Mouse (Mus musculus) frontal cortex, adult 2 months (tissue): ENCODE results near the gene Nusap1. TPM values are rescaled to one million over a fixed set of nuclear protein-coding genes. Genes with fewer than 3 reads are reported as not detected.
A peak's percentile ranks its signal among the peaks of the same experiment; 100 is the strongest.
"Not testable (repeated sequence)": the region's sequence is repeated elsewhere in the genome, so short reads cannot be mapped to it uniquely, and the experiment has no call there.

Experiments used
- DNase-seq, 2 experiments: peaks; one replicate each; pipeline ENCODE4 v3.0.0; 2022; ENCODE audit warnings: low spot score in 1 of 2; ENCODE audit errors: extremely low spot score in 1 of 2
- polyA plus RNA-seq: library from polyadenylated mRNA; depleted of rRNA; stranded (reverse); fragments of >200 nt; gene quantifications from 2 replicates; pipeline ENCODE4 v1.2.3, GENCODE M21; 2012; rRNA removed

Gene Nusap1
- polyA plus RNA-seq: 0.76 and 0.86 TPM in 2 replicates

DNA sequence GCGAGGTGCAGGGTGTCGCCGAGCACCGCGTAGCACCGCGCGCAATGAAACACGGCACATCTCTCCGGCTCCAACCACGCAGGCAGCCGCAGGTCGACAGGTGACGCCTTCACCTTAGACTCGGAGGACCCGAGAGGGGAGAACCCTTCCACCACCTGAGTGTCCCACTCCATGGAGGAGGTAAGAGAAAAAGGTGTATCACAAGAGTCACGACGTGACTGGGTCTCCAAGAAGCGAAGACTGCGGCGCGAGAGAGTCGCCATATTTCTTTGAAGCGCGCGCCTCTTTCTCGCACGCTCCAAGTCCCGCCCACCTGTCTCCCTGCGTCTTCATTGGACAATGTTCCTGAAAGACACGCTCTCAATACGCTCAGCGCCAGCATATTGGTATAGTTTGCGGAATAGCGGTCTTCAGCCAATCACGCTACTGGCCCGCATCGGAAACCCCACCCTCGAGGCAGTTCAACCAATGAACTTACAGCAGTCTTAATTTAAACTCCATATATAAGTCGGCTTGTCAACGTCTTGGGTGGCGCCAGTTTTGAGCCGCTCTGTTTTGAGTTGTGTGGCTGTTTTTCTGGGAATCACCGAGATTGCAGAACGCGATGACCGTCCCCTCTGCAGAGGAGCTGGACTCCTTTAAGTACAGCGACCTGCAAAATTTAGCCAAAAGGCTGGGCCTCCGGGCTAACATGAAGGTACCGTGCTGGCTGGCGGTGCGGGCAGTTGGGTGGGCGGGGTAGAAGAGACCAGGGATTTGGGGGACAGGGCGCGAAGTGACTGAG lies at the start of gene Nusap1, which contains the start of gene Oip5:
TSS of gene Nusap1 (plus strand) at position 100 of the 784 bp plus-strand sequence.
TSS of gene Oip5 (minus strand) at position 271 of the 784 bp plus-strand sequence.
- DNase-seq: peak; percentile 96

DNA sequence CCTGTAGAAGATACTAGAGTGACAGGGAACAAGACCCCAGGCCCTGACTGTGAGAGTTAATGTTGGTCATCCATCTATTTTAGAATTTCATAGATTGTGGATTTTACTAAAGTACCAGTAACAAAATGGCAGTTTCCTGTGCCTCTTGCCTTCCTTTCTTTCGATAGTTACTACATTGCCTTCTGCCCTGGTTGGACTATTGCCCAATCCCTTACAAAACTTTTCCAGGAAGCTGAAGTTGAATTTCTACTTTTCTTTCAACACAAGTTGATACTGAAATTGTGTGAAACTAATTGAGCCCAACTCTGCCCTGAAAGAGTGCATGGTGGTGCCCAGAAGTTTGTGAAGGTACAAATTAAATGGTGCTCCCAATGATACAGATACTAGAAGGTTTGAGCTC lies 45.6 kb upstream of the Nusap1 start:
- DNase-seq: no peak

DNA sequence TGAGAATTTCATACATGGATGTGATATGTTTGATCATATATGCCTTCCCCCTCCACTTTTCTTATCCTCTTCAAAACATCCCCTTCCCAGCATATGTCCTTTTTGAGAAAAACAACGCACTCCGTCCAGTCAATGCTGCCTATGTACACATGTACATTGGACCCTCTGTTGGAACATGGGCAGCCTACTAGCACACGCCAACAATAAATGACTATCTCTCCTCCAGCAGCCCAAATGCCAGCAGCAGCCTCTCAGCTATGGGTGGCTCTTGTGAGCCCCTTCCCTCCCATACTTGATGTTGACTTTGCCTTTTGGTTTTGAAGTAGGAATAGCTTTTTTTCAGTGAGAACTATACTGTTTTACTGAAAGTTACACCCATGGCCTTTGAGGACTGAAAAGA lies 36.5 kb upstream of the Nusap1 start:
- no peak for DNase-seq

DNA sequence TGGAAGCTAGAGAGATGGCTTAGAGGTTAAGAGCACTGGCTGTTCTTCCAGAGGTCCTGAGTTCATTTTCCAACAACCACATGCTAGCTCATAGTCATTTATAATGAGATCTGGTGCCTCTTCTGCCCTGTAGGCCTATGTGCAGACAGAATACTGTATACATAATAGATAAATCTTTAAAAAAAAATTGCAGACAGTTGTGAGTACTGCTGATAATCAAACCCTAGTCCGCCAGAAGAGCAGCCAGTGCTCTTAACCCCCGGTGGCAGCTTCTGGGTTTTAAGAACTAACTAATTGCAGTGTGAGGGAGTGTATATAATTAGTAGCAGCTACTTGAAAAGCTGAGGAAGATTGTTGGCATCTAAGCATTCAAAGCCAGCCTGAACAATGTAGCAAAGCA lies 34.7 kb upstream of the Nusap1 start:
- DNase-seq: no peak

DNA sequence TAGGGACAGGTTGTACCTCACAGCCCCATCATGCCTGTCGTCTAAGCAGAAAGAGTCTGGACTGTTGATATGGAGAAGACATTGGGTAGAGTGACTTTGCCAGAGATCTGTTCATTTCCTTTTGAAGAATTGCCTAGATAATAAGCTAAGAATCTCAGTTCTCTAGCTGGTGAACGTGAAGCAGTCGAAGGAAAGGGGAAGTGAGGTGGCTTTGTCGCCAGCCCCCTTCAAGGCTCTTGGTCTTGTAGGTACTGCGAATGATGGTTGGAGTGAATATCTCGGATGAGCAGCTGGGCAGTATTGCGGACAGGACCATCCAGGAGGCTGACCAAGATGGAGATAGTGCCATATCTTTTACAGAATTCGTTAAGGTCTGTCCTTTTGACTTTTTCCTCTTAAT lies 33.8 kb upstream of the Nusap1 start:
- DNase-seq: no peak

DNA sequence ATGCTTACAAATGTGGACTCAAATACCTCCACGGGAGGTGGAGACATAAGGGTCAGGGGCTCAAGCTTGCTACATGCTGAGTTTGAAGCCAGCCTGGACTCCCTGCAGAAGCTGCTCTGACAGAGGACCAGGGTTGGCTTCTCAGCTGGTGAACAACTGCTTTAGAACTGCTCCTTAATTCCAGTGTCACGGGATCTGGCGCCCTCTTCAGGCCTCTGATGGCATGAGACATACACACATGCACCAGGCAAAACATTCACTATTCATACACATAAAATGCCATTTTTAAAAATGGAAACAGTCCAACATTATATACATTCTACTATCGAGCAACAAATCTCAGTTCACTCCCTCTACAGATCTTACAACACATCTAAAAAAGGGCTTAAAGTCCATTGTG lies 30.7 kb upstream of the Nusap1 start:
- DNase-seq: peak in 1 of 2 experiments; percentile 45

DNA sequence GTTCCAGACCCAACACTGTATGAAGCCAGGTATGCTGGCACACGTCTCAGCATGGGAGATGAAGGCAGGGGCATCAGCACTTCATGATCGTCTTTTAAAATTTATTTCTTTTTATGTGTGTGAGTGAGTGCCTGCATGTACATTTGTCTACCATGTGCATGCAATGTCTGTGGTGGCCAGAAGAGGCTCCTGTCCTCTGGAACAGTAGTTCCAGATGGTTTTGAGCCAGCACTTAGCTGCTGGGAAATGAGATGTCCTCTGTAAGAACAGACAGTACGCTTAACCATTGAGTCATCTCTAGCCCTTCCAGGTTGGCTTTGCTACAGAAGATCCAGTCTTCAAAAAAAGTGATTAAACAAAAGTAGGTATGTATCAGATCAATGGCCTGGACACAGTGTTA lies 26.9 kb upstream of the Nusap1 start:
- DNase-seq: no peak

DNA sequence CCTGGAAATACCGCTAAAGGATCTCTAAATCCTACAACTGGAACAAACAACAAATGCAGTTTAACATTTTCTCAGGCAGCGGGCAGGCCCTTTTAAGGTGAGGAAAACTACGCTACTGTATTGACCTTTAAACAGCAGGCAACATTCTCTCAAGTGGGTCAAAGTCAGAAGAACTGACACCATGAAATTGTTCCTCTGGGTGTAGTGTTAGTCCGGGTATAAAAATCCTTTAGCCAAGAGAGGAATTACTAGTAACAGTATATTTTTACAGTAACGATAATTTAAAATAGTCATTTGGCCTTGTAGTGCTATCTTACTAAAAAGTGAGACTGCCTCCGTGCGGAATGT lies 24.4 kb upstream of the Nusap1 start:
- no peak for DNase-seq

DNA sequence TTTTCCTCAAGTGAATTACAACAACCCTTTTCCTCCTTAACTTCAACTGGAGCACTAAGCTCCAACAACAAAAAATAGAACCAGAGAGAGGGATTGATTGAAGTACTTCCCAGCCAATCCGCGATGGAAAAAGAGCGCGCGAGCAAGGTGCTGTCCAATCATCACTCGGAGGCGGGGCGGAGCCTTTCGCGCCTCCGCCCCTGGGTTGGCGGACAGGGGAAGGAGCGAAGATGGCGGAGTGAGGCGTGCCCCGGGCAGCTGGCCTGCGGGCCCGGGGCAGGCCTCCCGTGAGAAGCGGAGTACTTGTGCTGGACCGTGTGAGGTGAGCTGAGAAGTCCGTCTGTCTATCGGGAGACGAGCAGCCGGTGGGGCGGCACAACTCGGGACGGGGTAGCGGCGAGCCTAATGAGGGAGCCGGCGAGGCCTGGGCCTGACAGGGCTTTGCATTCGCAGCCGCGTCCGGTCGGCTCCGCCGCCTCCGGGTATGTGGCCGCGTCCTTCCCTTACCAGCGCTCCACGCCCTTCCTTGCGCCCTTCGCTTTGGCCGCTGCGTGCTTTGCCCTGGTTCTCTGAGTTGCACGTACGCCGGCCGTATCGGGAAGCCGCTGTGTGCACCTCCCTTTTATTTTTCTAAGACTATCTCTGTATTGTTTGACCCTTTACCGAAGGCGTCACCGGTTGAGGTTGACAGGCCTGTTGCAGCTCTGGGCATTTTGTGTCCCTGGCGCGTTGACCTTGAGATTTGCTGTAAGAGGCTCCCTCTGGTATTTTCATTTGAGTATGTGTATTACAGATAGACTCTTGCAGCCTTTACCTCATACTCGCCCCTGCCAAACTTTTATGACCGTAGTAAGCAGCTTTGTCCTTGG lies 23.8 kb upstream of the Nusap1 start:
- peak; percentile 95 to 99 for DNase-seq

DNA sequence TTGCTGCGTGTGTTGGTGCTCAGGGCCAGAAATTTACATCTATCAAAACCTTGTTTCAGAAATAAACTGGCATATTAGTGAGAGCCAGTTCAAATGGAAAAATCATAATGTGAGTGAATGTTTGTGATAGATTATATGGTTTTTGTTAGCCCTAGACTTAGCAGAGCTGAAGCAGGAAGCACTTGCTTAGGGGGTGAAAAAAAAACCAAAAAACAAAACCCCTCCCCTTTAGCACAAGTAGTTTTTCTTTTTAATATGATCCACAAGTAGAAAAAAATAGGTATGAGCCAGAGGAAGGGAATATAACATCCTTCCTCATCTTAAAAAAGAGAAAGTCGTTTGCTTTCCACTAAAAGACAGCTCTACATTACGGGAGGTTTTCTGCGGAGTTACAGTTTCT lies 22.8 kb upstream of the Nusap1 start:
- no peak for DNase-seq

DNA sequence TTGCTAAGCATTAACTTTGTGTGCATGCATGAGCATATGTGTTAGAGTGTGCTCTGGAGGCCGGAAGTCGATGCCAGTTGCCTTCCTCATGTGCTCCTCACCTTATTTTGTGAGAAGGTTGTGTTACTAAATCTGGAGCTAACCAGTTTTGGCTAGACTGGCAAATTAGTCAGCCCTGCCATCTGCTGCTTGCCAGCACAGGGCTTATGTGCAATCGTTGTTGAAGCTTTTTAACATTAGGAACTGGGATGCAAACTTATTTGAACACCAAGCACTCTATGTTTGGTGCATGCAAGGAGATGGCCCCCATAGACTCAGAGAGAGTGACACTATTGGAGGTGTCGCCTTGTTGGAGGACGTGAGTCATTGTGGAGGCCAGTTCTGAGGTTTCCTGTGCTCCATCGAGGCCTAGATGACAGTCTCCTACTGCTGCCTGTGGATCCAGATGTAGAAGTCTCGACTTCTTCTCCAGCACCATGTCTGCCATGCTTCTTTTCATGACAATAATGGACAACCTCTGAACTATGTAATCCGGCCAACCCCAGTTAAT lies 21.2 kb upstream of the Nusap1 start:
- DNase-seq: peak in 1 of 2 experiments; percentile 63

DNA sequence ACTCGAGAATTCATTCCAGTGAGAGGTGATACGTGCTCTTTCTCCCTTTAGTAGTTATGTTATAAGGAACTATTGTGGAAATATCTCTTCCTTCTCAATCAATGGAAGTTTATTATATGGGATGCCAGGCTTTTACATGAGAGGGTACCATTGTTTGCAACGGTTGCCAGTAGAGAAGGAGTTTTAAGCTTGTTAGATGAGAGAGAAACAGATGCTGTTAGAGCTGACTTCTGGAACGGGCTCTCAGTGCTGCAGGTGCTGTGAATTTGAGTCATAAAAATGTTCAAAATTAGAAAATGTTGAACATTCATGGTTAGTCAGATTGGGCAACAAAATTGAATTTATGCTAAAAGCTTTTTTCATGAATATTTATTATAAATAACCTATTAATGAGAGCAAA lies 17.1 kb upstream of the Nusap1 start:
- DNase-seq: peak in 1 of 2 experiments; percentile 57

DNA sequence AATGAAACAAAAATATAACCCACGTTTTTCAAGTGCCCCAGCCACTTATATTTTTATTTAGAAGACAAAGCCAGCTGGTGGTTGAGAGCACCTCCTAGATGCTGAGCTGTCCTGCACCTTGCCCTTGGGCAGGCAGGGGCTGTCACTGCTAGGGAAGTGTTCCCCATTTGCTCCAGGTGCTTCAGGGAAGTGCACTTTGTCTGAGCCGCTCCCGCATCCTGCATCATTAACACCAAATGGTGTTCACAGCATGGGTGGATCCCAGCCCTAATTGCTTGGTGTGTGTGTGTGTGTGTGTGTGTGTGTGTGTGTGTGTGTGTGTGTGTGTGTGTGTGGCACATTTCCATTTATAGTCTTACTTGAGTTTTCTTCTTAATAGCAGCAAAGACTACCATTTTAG lies 16.5 kb upstream of the Nusap1 start:
- not testable (repeated sequence) for DNase-seq

DNA sequence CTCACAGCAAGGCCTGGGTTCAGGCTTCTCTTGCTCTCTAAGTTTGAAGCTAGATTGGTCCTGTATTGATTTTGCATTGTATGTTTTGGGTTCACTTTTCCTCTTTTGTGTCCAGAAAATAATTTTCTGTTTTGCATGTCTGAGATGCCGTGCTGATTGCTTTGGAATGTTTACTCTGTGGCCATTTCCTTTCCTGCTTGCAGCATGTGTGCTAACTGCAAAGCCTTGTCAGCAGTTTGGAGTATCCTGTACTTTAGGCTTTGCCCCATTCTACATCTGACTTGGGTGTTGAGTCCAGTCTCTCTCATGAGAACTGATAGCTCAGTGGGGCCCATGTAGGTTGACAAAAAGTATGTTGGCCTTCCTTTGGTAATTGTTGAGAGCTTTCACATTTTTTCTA lies 15.6 kb upstream of the Nusap1 start:
- DNase-seq: no peak

DNA sequence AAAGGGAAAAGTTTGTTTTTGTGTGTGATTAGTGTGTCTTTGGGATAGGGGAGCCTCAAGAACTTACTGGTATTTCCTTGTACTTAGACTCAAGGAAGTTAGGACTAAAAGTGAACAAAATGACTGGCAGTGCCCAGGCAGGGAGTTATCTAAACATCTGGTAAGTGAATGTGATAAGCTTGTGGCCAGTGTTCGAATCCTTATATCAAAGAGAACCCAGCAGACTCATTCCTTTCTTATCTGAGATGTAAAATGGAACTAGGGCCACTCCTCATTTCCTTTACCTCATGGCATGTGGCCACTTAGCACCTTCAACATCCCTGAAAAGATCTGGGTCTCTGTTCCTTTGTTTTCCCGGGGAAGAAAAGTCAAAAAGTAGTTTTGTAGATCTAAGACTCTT lies 14.2 kb upstream of the Nusap1 start:
- no peak for DNase-seq

DNA sequence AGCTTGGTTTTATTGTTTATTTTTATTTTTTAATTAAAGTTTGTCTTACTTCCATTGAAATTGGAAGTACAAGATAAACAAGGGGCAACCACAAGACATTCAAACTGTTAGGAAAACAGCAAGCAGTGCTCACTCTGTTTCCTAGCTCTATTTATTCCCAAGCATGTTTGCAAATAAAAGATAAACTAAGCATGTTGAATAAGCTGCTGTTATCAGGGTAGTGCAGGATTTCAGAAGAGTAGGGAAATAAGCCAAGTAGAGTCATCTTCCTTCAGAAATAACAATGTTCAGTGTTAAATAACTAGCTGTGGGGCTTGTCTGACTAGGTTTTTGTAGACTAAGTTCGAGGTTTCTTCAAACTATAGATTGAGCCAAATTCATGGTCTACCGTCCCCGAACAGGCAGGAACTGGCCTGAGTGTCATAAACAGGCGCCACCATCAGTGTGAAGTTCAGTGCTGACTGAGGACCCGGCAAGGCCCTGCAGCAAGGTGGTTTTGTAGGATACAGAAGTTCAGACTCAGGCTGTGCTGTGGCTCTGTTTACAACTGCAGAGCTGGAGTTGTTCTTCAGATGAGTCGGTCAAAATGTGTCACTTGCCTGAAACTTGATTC lies 12.6 kb upstream of the Nusap1 start:
- DNase-seq: no peak

DNA sequence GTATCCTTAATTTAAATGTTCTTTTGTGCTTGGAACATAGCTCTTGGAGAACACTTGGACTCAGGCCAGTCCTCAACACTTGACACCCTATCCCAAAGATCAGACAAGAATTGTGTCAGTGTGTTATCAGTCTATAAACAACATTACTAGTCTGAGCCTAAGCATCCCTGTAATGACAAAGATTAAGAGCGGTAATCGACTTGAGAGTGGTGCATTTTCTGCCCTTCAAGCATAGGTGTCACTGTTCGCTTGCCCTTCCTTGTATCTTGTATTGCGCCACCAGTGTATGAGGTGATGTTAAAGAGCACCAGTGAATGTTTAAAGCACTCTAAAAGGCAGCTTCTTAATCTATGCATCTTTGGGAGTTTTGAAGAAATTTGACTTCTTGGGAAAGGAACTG lies 11.1 kb upstream of the Nusap1 start:
- DNase-seq: no peak

DNA sequence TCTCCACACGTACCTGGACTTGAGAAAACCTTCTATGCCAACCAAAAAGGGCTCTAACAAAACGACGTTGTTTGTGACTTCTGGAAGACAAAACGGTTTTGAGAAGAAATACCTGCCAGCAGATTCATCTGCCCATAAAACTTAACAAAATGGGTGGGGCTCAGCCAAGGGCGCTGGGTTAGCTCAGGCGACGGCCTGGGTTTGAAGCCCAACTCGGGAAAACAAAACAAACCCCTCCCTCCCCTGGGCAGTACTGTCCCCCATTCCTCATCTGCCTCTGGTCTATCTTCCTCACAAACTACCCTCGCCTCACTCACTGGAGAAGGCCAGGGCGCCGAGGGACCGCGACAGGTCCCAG lies 278 bp upstream of the Nusap1 start:
- no peak for DNase-seq

DNA sequence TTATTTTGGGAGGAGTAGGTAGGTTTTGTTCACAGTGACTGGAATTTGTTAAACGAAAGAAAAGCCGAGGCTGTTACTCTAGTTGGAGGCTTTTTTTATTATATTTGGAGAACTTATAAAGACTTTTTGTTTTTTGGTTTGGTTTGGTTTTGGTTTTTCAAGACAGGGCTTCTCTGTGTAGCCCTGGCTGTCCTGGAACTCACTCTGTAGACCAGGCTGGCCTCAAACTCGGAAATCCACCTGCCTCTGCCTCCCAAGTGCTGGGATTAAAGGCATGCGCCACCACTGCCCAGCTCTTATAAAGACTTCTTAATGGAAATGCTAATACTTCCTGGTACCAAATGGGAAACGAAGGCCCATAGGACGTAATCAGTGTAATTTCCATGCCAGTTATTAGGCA lies 904 bp downstream of the Nusap1 start:
- not testable (repeated sequence) for DNase-seq

DNA sequence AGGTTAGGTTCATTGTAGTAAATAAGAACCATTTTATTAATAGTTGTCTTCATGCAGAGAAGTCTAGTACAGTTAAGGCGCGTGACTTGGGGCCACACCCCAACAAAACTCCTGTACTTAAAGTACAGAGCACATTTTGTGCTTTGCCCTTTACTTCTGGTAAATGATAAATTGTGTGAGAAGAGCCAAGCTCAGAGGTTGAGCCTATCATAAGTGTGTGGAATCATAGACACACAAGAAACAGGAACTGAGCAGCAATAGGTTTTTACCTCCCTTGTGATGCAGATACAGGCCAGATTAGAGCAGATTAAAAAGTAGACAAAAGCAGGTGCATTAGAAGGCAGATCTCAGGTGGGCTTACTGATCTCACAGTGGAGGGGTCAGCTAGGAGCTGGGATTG lies 3.2 kb downstream of the Nusap1 start:
- no peak for DNase-seq

DNA sequence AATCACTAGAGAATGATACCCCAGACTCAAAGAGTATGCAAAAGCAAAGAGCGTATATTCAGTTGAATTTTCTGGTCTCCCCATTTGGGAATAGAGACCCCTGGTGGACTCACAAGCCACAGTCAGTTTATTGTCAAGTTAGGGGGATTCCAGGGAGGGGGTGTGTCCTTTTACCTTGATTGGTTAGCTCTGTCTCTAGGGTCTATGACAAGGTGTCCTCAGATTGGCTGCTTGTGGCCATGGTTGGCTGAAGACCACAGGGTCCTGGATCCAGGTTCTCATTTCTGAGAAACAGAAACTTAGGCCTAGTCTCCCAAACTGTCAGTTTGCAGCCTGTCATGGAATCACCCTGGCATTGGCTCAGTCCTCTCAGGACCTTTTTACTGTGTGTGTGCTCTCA lies 18.7 kb downstream of the Nusap1 start:
- DNase-seq: no peak
